Mouse (Mus musculus) limb, embryonic 11.5 days (tissue): ENCODE results near the gene Myh4. TPM values are rescaled to one million over a fixed set of nuclear protein-coding genes. Genes with fewer than 3 reads are reported as not detected.

Source experiments
- ATAC-seq: fragments of 200-750 bp; cut with Nextera tagmentation; 2 replicates; pipeline ENCODE4 v1.8.0; 2017; ENCODE audit warnings: low read depth; ENCODE audit not compliant: insufficient number of reproducible peaks, low FRiP score, low TSS enrichment
- DNase-seq: peaks from one replicate; pipeline ENCODE4 v3.0.0-alpha.2; 2015; ENCODE audit warnings: low spot score
- H3K27ac ChIP-seq: fragments of 300-500 bp; sonication (generic); replicated peaks from 2 replicates; pipeline ENCODE4 v1.5.1; 2014; ENCODE audit warnings: low read depth, mild to moderate bottlenecking, low read length
- H3K27me3 ChIP-seq: fragments of 300-500 bp; sonication (generic); 2 replicates; pipeline ENCODE4 v1.6.1; 2014; ENCODE audit warnings: mild to moderate bottlenecking, low read length, mixed read lengths; ENCODE audit not compliant: control insufficient read depth, insufficient read depth
- H3K36me3 ChIP-seq: fragments of 300-500 bp; sonication (generic); 2 replicates; pipeline ENCODE4 v1.6.1; 2014; ENCODE audit warnings: mild to moderate bottlenecking, low read length, moderate library complexity, mixed read lengths; ENCODE audit not compliant: control insufficient read depth, insufficient read depth
- H3K4me1 ChIP-seq: fragments of 300-500 bp; sonication (generic); 2 replicates; pipeline ENCODE4 v1.6.1; 2014; ENCODE audit warnings: low read length, mixed read lengths; ENCODE audit not compliant: control insufficient read depth, insufficient read depth
- H3K4me2 ChIP-seq: fragments of 300-500 bp; sonication (generic); 2 replicates; pipeline ENCODE4 v1.6.1; 2014; ENCODE audit warnings: low read depth, mild to moderate bottlenecking, moderate library complexity; ENCODE audit not compliant: severe bottlenecking
- H3K4me3 ChIP-seq: fragments of 300-500 bp; sonication (generic); 2 replicates; pipeline ENCODE4 v1.5.1; 2014; ENCODE audit warnings: low read depth, low read length
- H3K9ac ChIP-seq: fragments of 300-500 bp; sonication (generic); 2 replicates; pipeline ENCODE4 v1.6.1; 2014; ENCODE audit warnings: mild to moderate bottlenecking, low read length
- H3K9me3 ChIP-seq: fragments of 300-500 bp; sonication (generic); 2 replicates; pipeline ENCODE4 v1.6.1; 2016; ENCODE audit warnings: low read length; ENCODE audit not compliant: control insufficient read depth
- WGBS: fragments of 180-500 bp; shearing (Covaris S2); extraction: QIAGEN DNeasy Blood & Tissue Kit; methylation state at CpG from one replicate; pipeline ENCODE4 v1.1.7; 2014; 5-methylcytosine and 5-hydroxymethylcytosine counted together
- polyA plus RNA-seq: library from polyadenylated mRNA; unstranded; fragments of >200 nt; fragmentation: Nextera tagmentation; extraction: Ambion mirVana; gene quantifications from 2 replicates; pipeline ENCODE4 v1.2.1, GENCODE M21; 2014

Myh4 gene
- polyA plus RNA-seq: 0.35 and 0.48 TPM in 2 replicates

GRCm38 (mm10) chr11:67237481-67238079 lies at the start of gene Myh4:
Gene Myh4 (plus strand): TSS chr11:67238029.
- no peaks in the 10 kb centered on the region for H3K9me3 ChIP-seq
- no peak within 1 kb of the TSS for H3K27ac ChIP-seq
- H3K4me3 ChIP-seq: no peak within 1 kb of the TSS
- no peaks in the 10 kb centered on the region for H3K36me3 ChIP-seq
- no peaks in the 10 kb centered on the region for H3K27me3 ChIP-seq
- no peaks in the 10 kb centered on the region for H3K4me1 ChIP-seq
- no peak for DNase-seq
- no peak within 1 kb of the TSS for H3K4me2 ChIP-seq
- 71% methylated on average over 5 of the region's 5 CpGs for WGBS
- ATAC-seq: no peak
- no peak within 1 kb of the TSS for H3K9ac ChIP-seq

- no peak overlapping the region for H3K27ac ChIP-seq
- no peak overlapping the region for H3K4me3 ChIP-seq
- H3K9me3 ChIP-seq: no peaks in the 10 kb centered on the region
- no peak for DNase-seq
- 81% methylated on average over 10 of the region's 10 CpGs for WGBS
- no peaks in the 10 kb centered on the region for H3K27me3 ChIP-seq
- no peak overlapping the region for H3K4me2 ChIP-seq
- H3K4me1 ChIP-seq: no peaks in the 10 kb centered on the region
- no peaks in the 10 kb centered on the region for H3K36me3 ChIP-seq
- no peak for ATAC-seq
- H3K9ac ChIP-seq: no peak overlapping the region
Measured at GRCm38 (mm10) chr11:67190316-67190715, 47.5 kb upstream of the Myh4 start.

- ATAC-seq (no peak), DNase-seq (no peak)
- no peaks in the 10 kb centered on the region for H3K27me3 ChIP-seq
- no peaks in the 10 kb centered on the region for H3K9me3 ChIP-seq
- 86% methylated on average over 2 of the region's 2 CpGs for WGBS
- H3K27ac ChIP-seq: no peak overlapping the region
- H3K4me1 ChIP-seq: no peaks in the 10 kb centered on the region
- no peak overlapping the region for H3K9ac ChIP-seq
- H3K4me3 ChIP-seq: no peak overlapping the region
- no peaks in the 10 kb centered on the region for H3K36me3 ChIP-seq
- no peak overlapping the region for H3K4me2 ChIP-seq
Measured at GRCm38 (mm10) chr11:67190814-67191213, 47.0 kb upstream of the Myh4 start.

GRCm38 (mm10) chr11:67191496-67191895 lies 46.3 kb upstream of the Myh4 start:
- Histone ChIP-seq H3K4me1 (no peaks in the 10 kb centered on the region), H3K4me2 (no peak overlapping the region), H3K9ac (no peak overlapping the region), H3K27me3 (no peaks in the 10 kb centered on the region), H3K27ac (no peak overlapping the region), H3K9me3 (no peaks in the 10 kb centered on the region), H3K4me3 (no peak overlapping the region), H3K36me3 (no peaks in the 10 kb centered on the region)
- 89% methylated on average over 14 of the region's 14 CpGs for WGBS
- DNase-seq (no peak), ATAC-seq (no peak)

- H3K36me3 ChIP-seq: no peaks in the 10 kb centered on the region
- H3K27me3 ChIP-seq: no peaks in the 10 kb centered on the region
- H3K27ac ChIP-seq: no peak overlapping the region
- H3K4me3 ChIP-seq: no peak overlapping the region
- H3K9ac ChIP-seq: no peak overlapping the region
- H3K4me1 ChIP-seq: no peaks in the 10 kb centered on the region
- 59% methylated on average over 1 of the region's 1 CpGs for WGBS
- H3K9me3 ChIP-seq: no peaks in the 10 kb centered on the region
- DNase-seq (no peak), ATAC-seq (no peak)
- no peak overlapping the region for H3K4me2 ChIP-seq
Measured at GRCm38 (mm10) chr11:67199321-67199720, 38.5 kb upstream of the Myh4 start.

- DNase-seq (no peak), ATAC-seq (no peak)
- 86% methylated on average over 4 of the region's 4 CpGs for WGBS
- no peak within 1 kb of the TSS for H3K27ac ChIP-seq
- no peak within 1 kb of the TSS for H3K4me2 ChIP-seq
- H3K4me1 ChIP-seq: no peaks in the 10 kb centered on the region
- no peaks in the 10 kb centered on the region for H3K27me3 ChIP-seq
- H3K4me3 ChIP-seq: no peak within 1 kb of the TSS
- H3K9ac ChIP-seq: no peak within 1 kb of the TSS
- no peaks in the 10 kb centered on the region for H3K9me3 ChIP-seq
- H3K36me3 ChIP-seq: no peaks in the 10 kb centered on the region
Measured at GRCm38 (mm10) chr11:67199752-67200151, 38.1 kb upstream of the Myh4 start, which contains the start of gene Myh1. Gene Myh1 (plus strand): TSS chr11:67200052.

GRCm38 (mm10) chr11:67204766-67205165 lies 33.1 kb upstream of the Myh4 start:
- ATAC-seq (no peak), DNase-seq (no peak)
- H3K4me3 ChIP-seq: no peak overlapping the region
- no peak overlapping the region for H3K27ac ChIP-seq
- H3K27me3 ChIP-seq: no peaks in the 10 kb centered on the region
- no peak overlapping the region for H3K4me2 ChIP-seq
- 83% methylated on average over 3 of the region's 3 CpGs for WGBS
- H3K4me1 ChIP-seq: no peaks in the 10 kb centered on the region
- H3K9ac ChIP-seq: no peak overlapping the region
- no peaks in the 10 kb centered on the region for H3K36me3 ChIP-seq
- no peaks in the 10 kb centered on the region for H3K9me3 ChIP-seq

GRCm38 (mm10) chr11:67221803-67222202 lies 16.0 kb upstream of the Myh4 start:
- Histone ChIP-seq H3K4me3 (no peak overlapping the region), H3K4me1 (no peaks in the 10 kb centered on the region), H3K9ac (no peak overlapping the region), H3K9me3 (no peaks in the 10 kb centered on the region), H3K27ac (no peak overlapping the region), H3K4me2 (no peak overlapping the region), H3K36me3 (no peaks in the 10 kb centered on the region), H3K27me3 (no peaks in the 10 kb centered on the region)
- DNase-seq (no peak), ATAC-seq (no peak)
- 93% methylated on average over 8 of the region's 8 CpGs for WGBS

- no peak for ATAC-seq
- WGBS: 84% methylated on average over 3 of the region's 3 CpGs
Measured at GRCm38 (mm10) chr11:67224466-67224865, 13.4 kb upstream of the Myh4 start.

More at GRCm38 (mm10) chr11:67224466-67224865, 13.4 kb upstream of the Myh4 start:
- Histone ChIP-seq H3K36me3 (no peaks in the 10 kb centered on the region), H3K9me3 (no peaks in the 10 kb centered on the region), H3K9ac (no peak overlapping the region), H3K27ac (no peak overlapping the region), H3K4me3 (no peak overlapping the region), H3K4me1 (no peaks in the 10 kb centered on the region), H3K27me3 (no peaks in the 10 kb centered on the region), H3K4me2 (no peak overlapping the region)
- DNase-seq: no peak
